17 mouse cellular contexts compared by ENCODE assay signal in the genomic region with DNA sequence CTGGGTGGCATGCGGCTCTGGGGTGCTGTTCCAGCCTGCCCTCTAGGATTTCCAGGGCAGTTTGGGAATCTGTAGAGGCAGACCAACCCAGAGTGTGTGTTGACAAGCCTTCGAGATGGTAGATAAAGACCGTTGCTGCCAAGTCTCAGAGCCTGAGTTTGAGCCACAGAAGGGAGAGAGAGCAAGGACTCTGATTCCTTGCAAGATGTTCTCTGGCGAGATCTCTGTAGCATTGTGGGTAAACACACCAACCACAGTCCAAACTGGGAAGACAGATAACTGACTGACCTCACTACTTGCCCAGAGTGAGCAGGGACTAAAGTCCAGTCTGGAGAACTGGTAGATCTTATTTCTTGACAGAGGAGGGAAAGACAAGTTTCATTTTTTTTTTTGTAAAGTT. TPM values are rescaled to one million over a fixed set of nuclear protein-coding genes. Genes with fewer than 3 reads are reported as not detected.
DNase-seq lines count a peak whose midpoint lies in the region; ATAC-seq and TF ChIP-seq lines count a peak whose summit lies in the region.
"Had no signal": no experiment of that assay in that cellular context is flagged by ENCODE, and none has a peak within 500 bp of the region (broad histone marks: within the 10 kb centered on the region; RNA-seq: fewer than 3 reads in every experiment).

No protein-coding gene starts in this region.

- no peak overlapping the region for H3K4me2 ChIP-seq in lung, embryonic 14.5 days
- H3K4me2 ChIP-seq in embryonic facial prominence, embryonic 12.5 days (replicated peaks) = no peak overlapping the region
- no peak overlapping the region for H3K4me2 ChIP-seq in limb, embryonic 13.5 days (replicated peaks)
- H3K4me2 ChIP-seq: liver, embryonic 11.5 days had no signal

- 11% methylated on average over 4 of the region's 4 CpGs for WGBS in heart, embryonic 10.5 days
- WGBS in lung, embryonic 14.5 days = 28% methylated on average over 4 of the region's 4 CpGs
- WGBS in embryonic facial prominence, embryonic 12.5 days = 53% methylated on average over 4 of the region's 4 CpGs
- WGBS in limb, embryonic 13.5 days = 84% methylated on average over 4 of the region's 4 CpGs

- peak overlapping the region; percentile 76 for H3K27ac ChIP-seq in heart, embryonic 10.5 days
- H3K27ac ChIP-seq in lung, embryonic 14.5 days (ENCODE audit: low read depth) = peak overlapping the region; percentile 9; the same call in 1 of the 2 replicates
- peak overlapping the region; percentile 74 for H3K27ac ChIP-seq in embryonic facial prominence, embryonic 12.5 days
- peak overlapping the region; percentile 99 for H3K27ac ChIP-seq in limb, embryonic 13.5 days

- ATAC-seq in lung, embryonic 14.5 days (ENCODE audit: insufficient read depth) = no peak
- ATAC-seq in embryonic facial prominence, embryonic 12.5 days (ENCODE audit: insufficient number of reproducible peaks, insufficient read depth, low FRiP score, low TSS enrichment) = no peak
- no peak for ATAC-seq in limb, embryonic 13.5 days (ENCODE audit: low FRiP score, low read depth)

- peaks cover 49% of the 10 kb centered on the region for H3K4me1 ChIP-seq in heart, embryonic 10.5 days
- H3K4me1 ChIP-seq in lung, embryonic 14.5 days (ENCODE audit: insufficient read depth) = peaks cover 37% of the 10 kb centered on the region
- H3K4me1 ChIP-seq in embryonic facial prominence, embryonic 12.5 days = peaks cover 57% of the 10 kb centered on the region
- peaks cover 82% of the 10 kb centered on the region for H3K4me1 ChIP-seq in limb, embryonic 13.5 days

- H3K27me3 ChIP-seq in heart, embryonic 10.5 days (ENCODE audit: insufficient read depth, poor library complexity, severe bottlenecking) = no peaks in the 10 kb centered on the region
- no peaks in the 10 kb centered on the region for H3K27me3 ChIP-seq in lung, embryonic 14.5 days (ENCODE audit: insufficient read depth, low read length)
- H3K27me3 ChIP-seq in embryonic facial prominence, embryonic 12.5 days = no peaks in the 10 kb centered on the region
- H3K27me3 ChIP-seq in limb, embryonic 13.5 days = no peaks in the 10 kb centered on the region

- H3K9ac ChIP-seq in lung, embryonic 14.5 days = no peak overlapping the region
- no peak overlapping the region for H3K9ac ChIP-seq in embryonic facial prominence, embryonic 12.5 days
- H3K9ac ChIP-seq in limb, embryonic 13.5 days = no peak overlapping the region

- H3K9me3 ChIP-seq in heart, embryonic 10.5 days = no peaks in the 10 kb centered on the region
- no peaks in the 10 kb centered on the region for H3K9me3 ChIP-seq in lung, embryonic 14.5 days (ENCODE audit: low read depth, low read length)
- no peaks in the 10 kb centered on the region for H3K9me3 ChIP-seq in embryonic facial prominence, embryonic 12.5 days
- H3K9me3 ChIP-seq in limb, embryonic 13.5 days = no peaks in the 10 kb centered on the region

- no peak for DNase-seq in heart, embryonic 10.5 days (ENCODE audit: low spot score)
- no peak for DNase-seq in heart, postnatal 4 days
- DNase-seq in lung, embryonic 14.5 days = no peak
- DNase-seq in lung, postnatal 36 days = no peak
- DNase-seq in thymus, postnatal 4 days = no peak
- no peak for DNase-seq in ovary, postnatal 10 days (ENCODE audit: low spot score)
- DNase-seq: B cell, adult 2 months; cerebellum, postnatal 36 days; gastrocnemius, postnatal 25 days; kidney, postnatal 10 days; midbrain, embryonic 14.5 days had no signal

- H3K36me3 ChIP-seq in heart, embryonic 10.5 days = no peaks in the 10 kb centered on the region
- no peaks in the 10 kb centered on the region for H3K36me3 ChIP-seq in lung, embryonic 14.5 days (ENCODE audit: insufficient read depth)
- H3K36me3 ChIP-seq in embryonic facial prominence, embryonic 12.5 days = no peaks in the 10 kb centered on the region
- H3K36me3 ChIP-seq in limb, embryonic 13.5 days = peaks cover 3% of the 10 kb centered on the region; the same call in 1 of the 2 replicates

- no peak for TF ChIP-seq CTCF in lung, embryonic 14.5 days (IDR thresholded peaks at IDR 0.05; ENCODE audit: low read depth)

- no peak overlapping the region for H3K4me3 ChIP-seq in heart, embryonic 10.5 days
- no peak overlapping the region for H3K4me3 ChIP-seq in lung, embryonic 14.5 days (ENCODE audit: low read depth, low read length)
- no peak overlapping the region for H3K4me3 ChIP-seq in embryonic facial prominence, embryonic 12.5 days
- H3K4me3 ChIP-seq in limb, embryonic 13.5 days = no peak overlapping the region

RNA-seq across cellular contexts. Expression of a gene that starts 34.1 kb away (rescaled TPM):
- polyA plus RNA-seq in heart, embryonic 10.5 days (2016; fragmentation: Nextera tagmentation; extraction: Ambion mirVana) = not detected in 2 replicates
- total RNA-seq in heart, postnatal 4 days (2021) = not detected
- polyA plus RNA-seq in lung, embryonic 14.5 days (2014; fragmentation: Nextera tagmentation; extraction: Ambion mirVana) = not detected in 2 replicates
- not detected in 2 replicates for polyA plus RNA-seq in embryonic facial prominence, embryonic 12.5 days (2016; fragmentation: Nextera tagmentation; extraction: Ambion mirVana)
- 0.26 TPM in 1 of 2 replicates, not detected in the other for polyA plus RNA-seq in limb, embryonic 13.5 days (2015; fragmentation: Nextera tagmentation; extraction: Ambion mirVana)
- total RNA-seq: gastrocnemius, postnatal 25 days; heart, postnatal 25 days; layer of hippocampus, adult 8-10 months had no signal
- polyA plus RNA-seq: intestine, embryonic 14.5 days; liver, embryonic 11.5 days; midbrain, embryonic 14.5 days had no signal

RNA-seq across cellular contexts. Expression of a gene that starts 44.6 kb away (rescaled TPM):
- 24.0 and 29.9 TPM in 2 replicates for polyA plus RNA-seq in heart, embryonic 10.5 days (2016; fragmentation: Nextera tagmentation; extraction: Ambion mirVana)
- 10 to 100 TPM; 14.8 to 16.7 TPM for total RNA-seq in heart, postnatal 4 days (2021)
- 35.2 and 40.0 TPM in 2 replicates for polyA plus RNA-seq in lung, embryonic 14.5 days (2014; fragmentation: Nextera tagmentation; extraction: Ambion mirVana)
- 44.1 and 48.3 TPM in 2 replicates for polyA plus RNA-seq in embryonic facial prominence, embryonic 12.5 days (2016; fragmentation: Nextera tagmentation; extraction: Ambion mirVana)
- 53.9 and 57.3 TPM in 2 replicates for polyA plus RNA-seq in limb, embryonic 13.5 days (2015; fragmentation: Nextera tagmentation; extraction: Ambion mirVana)

Comparison
In these comparisons a context has a peak if more than half of its experiments do, and no peak if none do; other contexts are left out.
1. H3K27ac ChIP-seq: peak in every context shown above with its lines; median percentile 99 in limb, embryonic 13.5 days; 76 in heart, embryonic 10.5 days; 74 in embryonic facial prominence, embryonic 12.5 days; 9 in lung, embryonic 14.5 days.